Mouse (Mus musculus) lung, embryonic 14.5 days (tissue): ENCODE results near the gene Mtmr10. TPM values are rescaled to one million over a fixed set of nuclear protein-coding genes. Genes with fewer than 3 reads are reported as not detected.

ENCODE experiments used
- ATAC-seq: fragments of 200-750 bp; cut with Nextera tagmentation; 2 replicates; pipeline ENCODE4 v1.8.0; 2017; ENCODE audit warnings: mild to moderate bottlenecking, moderate TSS enrichment, moderate library complexity; ENCODE audit not compliant: insufficient read depth
- DNase-seq: peaks from one replicate; pipeline ENCODE4 v3.0.0-alpha.2; 2015
- H3K27ac ChIP-seq: fragments of 300-500 bp; sonication (generic); 2 replicates; pipeline ENCODE4 v1.5.1; 2014; ENCODE audit warnings: low read depth, mild to moderate bottlenecking, moderate library complexity
- H3K27me3 ChIP-seq: fragments of 300-500 bp; sonication (generic); 2 replicates; pipeline ENCODE4 v1.6.1; 2014; ENCODE audit warnings: low read length, control low read depth; ENCODE audit not compliant: insufficient read depth
- H3K36me3 ChIP-seq: fragments of 300-500 bp; sonication (generic); 2 replicates; pipeline ENCODE4 v1.6.1; 2014; ENCODE audit warnings: control low read depth; ENCODE audit not compliant: insufficient read depth
- H3K4me1 ChIP-seq: fragments of 300-500 bp; sonication (generic); 2 replicates; pipeline ENCODE4 v1.6.1; 2014; ENCODE audit warnings: antibody characterized with exemption, control low read depth; ENCODE audit not compliant: insufficient read depth
- H3K4me2 ChIP-seq: fragments of 300-500 bp; sonication (generic); 2 replicates; pipeline ENCODE4 v1.6.1; 2014; ENCODE audit warnings: mild to moderate bottlenecking
- H3K4me3 ChIP-seq: fragments of 300-500 bp; sonication (generic); 2 replicates; pipeline ENCODE4 v1.5.1; 2014; ENCODE audit warnings: low read depth, low read length
- H3K9ac ChIP-seq: fragments of 300-500 bp; sonication (generic); 2 replicates; pipeline ENCODE4 v1.6.1; 2014
- H3K9me3 ChIP-seq: fragments of 300-500 bp; sonication (generic); 2 replicates; pipeline ENCODE4 v1.6.1; 2016; ENCODE audit warnings: low read depth, low read length, control low read depth
- CTCF ChIP-seq: IDR thresholded peaks from 2 replicates; pipeline ENCODE4 v1.5.1; 2016; ENCODE audit warnings: antibody characterized with exemption, low read depth
- WGBS: fragments of 180-500 bp; shearing (Covaris S2); extraction: QIAGEN DNeasy Blood & Tissue Kit; methylation state at CpG from one replicate; pipeline ENCODE4 v1.1.7; 2014; 5-methylcytosine and 5-hydroxymethylcytosine counted together
- polyA plus RNA-seq: library from polyadenylated mRNA; unstranded; fragments of >200 nt; fragmentation: Nextera tagmentation; extraction: Ambion mirVana; gene quantifications from 2 replicates; pipeline ENCODE4 v1.2.1, GENCODE M21; 2014

The Mtmr10 gene
- polyA plus RNA-seq, 1 experiment from 2014 or later: 12.9 TPM

DNA sequence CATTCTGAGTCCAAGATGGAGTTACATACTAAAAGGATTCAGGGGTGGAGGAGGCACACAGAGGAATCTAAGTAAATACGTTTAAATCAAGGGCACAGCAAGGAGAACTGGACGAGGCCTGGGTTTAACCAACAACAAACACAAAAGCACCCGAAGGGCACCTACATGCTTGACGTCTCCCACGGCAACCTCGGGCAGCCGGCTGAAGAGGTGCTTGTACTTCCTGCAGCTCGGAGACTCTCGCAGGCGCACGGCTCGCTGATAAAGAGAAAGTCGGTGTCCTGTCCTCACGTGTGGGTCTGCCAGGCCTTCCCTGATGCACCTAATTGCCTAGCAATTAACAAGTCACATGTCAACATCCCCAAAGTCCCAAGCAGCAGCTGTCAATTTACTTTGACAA, 66.8 kb downstream of the Mtmr10 start:
- DNase-seq (no peak), ATAC-seq (no peak)
- WGBS: 59% methylated on average over 14 of the region's 14 CpGs
- H3K9ac ChIP-seq: no peak overlapping the region
- H3K4me1 ChIP-seq: no peaks in the 10 kb centered on the region
- peaks cover 49% of the 10 kb centered on the region for H3K36me3 ChIP-seq
- H3K9me3 ChIP-seq: no peaks in the 10 kb centered on the region
- H3K27ac ChIP-seq: no peak overlapping the region
- no peaks in the 10 kb centered on the region for H3K27me3 ChIP-seq
- H3K4me2 ChIP-seq: no peak overlapping the region
- no peak overlapping the region for H3K4me3 ChIP-seq
- no peak for TF ChIP-seq CTCF

DNA sequence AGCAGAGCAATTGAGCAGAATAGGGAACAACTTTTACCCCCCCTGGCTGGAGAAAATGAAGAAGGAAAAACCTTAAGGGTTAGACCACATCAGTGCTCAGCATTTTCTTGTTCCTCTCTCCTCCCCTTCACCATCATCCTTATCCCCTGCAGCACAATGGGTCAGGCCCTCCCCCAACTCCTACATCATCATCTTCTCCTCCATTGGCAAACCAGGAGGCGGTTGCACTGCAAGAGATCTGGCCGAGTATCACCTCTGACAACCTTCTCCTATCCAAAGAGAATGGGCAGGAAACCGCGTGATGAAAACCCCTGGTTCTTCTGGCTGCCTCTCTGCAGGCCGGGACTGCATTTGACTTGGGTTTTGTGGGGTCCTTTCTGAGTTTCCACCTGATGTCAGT, 69.2 kb downstream of the Mtmr10 start:
- no peak for TF ChIP-seq CTCF
- peaks cover 67% of the 10 kb centered on the region for H3K36me3 ChIP-seq

GRCm38 (mm10) chr7:64357405-64357804, 70.0 kb downstream of the Mtmr10 start:
- no peak for TF ChIP-seq CTCF
- WGBS: 91% methylated on average over 9 of the region's 9 CpGs
- peak; percentile 9 for DNase-seq
- Histone ChIP-seq H3K36me3 (peaks cover 69% of the 10 kb centered on the region), H3K27ac (no peak overlapping the region), H3K9ac (no peak overlapping the region), H3K27me3 (no peaks in the 10 kb centered on the region), H3K4me3 (no peak overlapping the region), H3K4me1 (no peaks in the 10 kb centered on the region), H3K9me3 (no peaks in the 10 kb centered on the region), H3K4me2 (no peak overlapping the region)
- ATAC-seq: no peak

More for the DNA sequence above, 69.2 kb downstream of the Mtmr10 start:
- 90% methylated on average over 5 of the region's 5 CpGs for WGBS
- H3K27me3 ChIP-seq: no peaks in the 10 kb centered on the region
- no peaks in the 10 kb centered on the region for H3K9me3 ChIP-seq
- no peak overlapping the region for H3K4me3 ChIP-seq
- no peak for ATAC-seq
- no peak overlapping the region for H3K27ac ChIP-seq
- DNase-seq: no peak
- H3K9ac ChIP-seq: no peak overlapping the region
- no peaks in the 10 kb centered on the region for H3K4me1 ChIP-seq
- H3K4me2 ChIP-seq: no peak overlapping the region

DNA sequence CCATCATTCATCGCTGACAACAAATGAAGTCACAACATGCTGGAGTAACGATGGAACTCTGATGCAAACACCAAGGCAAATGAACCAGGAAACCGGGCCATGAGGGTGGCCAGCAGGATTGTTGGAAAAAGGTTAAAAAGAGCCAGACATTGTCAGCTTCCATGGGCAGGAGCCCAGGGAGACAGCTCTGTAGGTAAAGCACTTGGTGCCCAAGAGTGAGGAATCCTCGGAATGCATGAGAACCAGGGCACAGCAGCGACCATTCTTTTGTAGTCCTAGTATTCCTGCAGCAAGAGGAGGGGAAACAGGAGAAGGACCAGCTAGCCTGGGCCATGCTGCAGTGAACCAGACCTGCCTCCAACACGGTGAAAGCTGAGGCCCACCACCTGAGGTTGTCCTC, 71.2 kb downstream of the Mtmr10 start:
- DNase-seq: no peak
- H3K4me1 ChIP-seq: no peaks in the 10 kb centered on the region
- no peak for TF ChIP-seq CTCF
- no peak overlapping the region for H3K4me3 ChIP-seq
- no peak overlapping the region for H3K4me2 ChIP-seq
- no peaks in the 10 kb centered on the region for H3K9me3 ChIP-seq
- no peaks in the 10 kb centered on the region for H3K27me3 ChIP-seq
- peaks cover 70% of the 10 kb centered on the region for H3K36me3 ChIP-seq
- ATAC-seq: no peak
- H3K27ac ChIP-seq: no peak overlapping the region
- H3K9ac ChIP-seq: no peak overlapping the region
- 72% methylated on average over 6 of the region's 6 CpGs for WGBS

DNA sequence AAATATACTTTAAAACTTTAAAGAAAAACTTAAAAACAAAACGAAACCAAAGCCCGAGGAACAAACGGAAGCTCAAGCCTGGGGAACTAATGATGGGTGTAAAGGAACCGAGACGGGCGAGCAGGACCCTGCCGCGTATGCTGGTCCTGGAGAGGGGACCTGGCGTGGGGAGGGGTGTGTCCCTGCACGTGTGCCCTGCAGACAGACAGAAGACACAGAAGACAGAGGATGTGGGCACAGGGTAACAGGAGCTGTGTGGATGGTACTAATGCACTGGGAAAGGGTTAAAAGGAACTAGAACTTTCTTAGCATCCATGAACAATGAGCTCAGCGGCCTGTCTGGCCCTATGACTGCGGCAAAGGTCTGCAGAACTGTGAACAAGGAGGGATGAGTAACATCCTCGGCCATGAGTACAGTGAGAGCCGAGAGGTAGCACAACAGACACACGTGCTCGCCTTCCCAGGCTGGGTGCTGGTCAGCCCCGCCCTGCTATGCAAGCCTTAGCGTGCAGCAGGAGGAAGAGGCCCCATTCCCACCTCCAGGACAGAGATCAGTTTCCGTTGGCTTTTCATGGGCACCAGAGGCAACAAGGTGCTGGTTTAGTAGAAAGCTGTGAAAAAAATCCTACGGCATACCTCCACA, 72.6 kb downstream of the Mtmr10 start:
- Histone ChIP-seq H3K27ac (no peak overlapping the region), H3K9me3 (no peaks in the 10 kb centered on the region), H3K36me3 (peaks cover 80% of the 10 kb centered on the region), H3K27me3 (no peaks in the 10 kb centered on the region), H3K4me1 (no peaks in the 10 kb centered on the region), H3K9ac (no peak overlapping the region), H3K4me2 (no peak overlapping the region), H3K4me3 (no peak overlapping the region)
- no peak for TF ChIP-seq CTCF
- 80% methylated on average over 20 of the region's 20 CpGs for WGBS
- ATAC-seq: peak; percentile 21; the same call in 1 of the 2 replicates
- DNase-seq: no peak

GRCm38 (mm10) chr7:64360586-64360945, 73.1 kb downstream of the Mtmr10 start:
- no peak overlapping the region for H3K4me3 ChIP-seq
- H3K36me3 ChIP-seq: peaks cover 85% of the 10 kb centered on the region
- H3K27ac ChIP-seq: no peak overlapping the region
- DNase-seq (peak; percentile 8), ATAC-seq (no peak; the same call in 1 of the 2 replicates)
- H3K4me2 ChIP-seq: no peak overlapping the region
- no peak overlapping the region for H3K9ac ChIP-seq
- H3K9me3 ChIP-seq: no peaks in the 10 kb centered on the region
- TF ChIP-seq CTCF: no peak
- 68% methylated on average over 3 of the region's 3 CpGs for WGBS
- no peaks in the 10 kb centered on the region for H3K4me1 ChIP-seq
- H3K27me3 ChIP-seq: no peaks in the 10 kb centered on the region

- Histone ChIP-seq H3K36me3 (peaks cover 70% of the 10 kb centered on the region), H3K27me3 (no peaks in the 10 kb centered on the region), H3K27ac (no peak overlapping the region), H3K4me1 (no peaks in the 10 kb centered on the region), H3K4me3 (no peak overlapping the region), H3K9ac (no peak overlapping the region), H3K9me3 (no peaks in the 10 kb centered on the region), H3K4me2 (no peak overlapping the region)
- TF ChIP-seq CTCF: no peak
- ATAC-seq (no peak), DNase-seq (no peak)
- WGBS: 76% methylated on average over 5 of the region's 5 CpGs
These were observed 78.4 kb downstream of the Mtmr10 start for GRCm38 (mm10) chr7:64365863-64366262.
